Mouse (Mus musculus) Patski (cell line): ENCODE measurements around the gene Gm38392. TPM values are rescaled to one million over a fixed set of nuclear protein-coding genes. Genes with fewer than 3 reads are reported as not detected.

Experiments used
- ATAC-seq: fragments of 100-300 bp; one replicate; pipeline ENCODE4 v1.8.0; 2021
- CTCF ChIA-PET: fragments of 350-600 bp; sonication (Branson Sonifier 250); formaldehyde crosslinking; loops from one replicate; lab custom pipeline; 2022; ENCODE audit warnings: inconsistent platforms; lab: Charles Lee
- POLR2A ChIA-PET: fragments of 350-600 bp; sonication (Branson Sonifier 250); formaldehyde crosslinking; loops from one replicate; lab custom pipeline; 2022; ENCODE audit warnings: antibody characterized with exemption, inconsistent platforms; lab: Charles Lee
- DNase-seq: peaks from one replicate; pipeline ENCODE4 v3.0.0-alpha.2; 2011; ENCODE audit warnings: low read depth, low spot score
- H3K27me3 ChIP-seq: fragments of 371-371 bp; one replicate; pipeline ENCODE4 v1.5.1; 2021
- CTCF ChIP-seq: fragments of 100-300 bp; IDR thresholded peaks from one replicate; pipeline ENCODE4 v1.5.1; 2021
- in situ Hi-C: fragments of 300-500 bp; cut with MboI; formaldehyde crosslinking; loops from 3 replicates; pipeline ENCODE4 v1.11.1; 2018; ENCODE audit warnings: low pct_unique_long_range_greater_than_20kb, mixed read lengths
- polyA plus RNA-seq: library from polyadenylated mRNA; unstranded; gene quantifications from one replicate; pipeline ENCODE4 v1.2.3, GENCODE M21; 2021

Gene Gm38392
- polyA plus RNA-seq, 1 experiment from 2014 or later, result 0.19 TPM

- POLR2A ChIA-PET, result interaction anchor here (1.1 to 1.2 kb wide), 2 partner anchors 47 to 62 kb away, joined by 3 read pairs; no protein-coding TSS in a partner anchor
- peaks cover 20% of the 10 kb centered on the region for H3K27me3 ChIP-seq
- no peak for TF ChIP-seq CTCF
- ATAC-seq (no peak), DNase-seq (no peak)
- in situ Hi-C loops, result no loop called here
- CTCF ChIA-PET, result interaction anchor here (1.2 to 13.3 kb wide), 3 partner anchors 19 to 48 kb away, joined by 3 to 189 read pairs (median 4); no protein-coding TSS in a partner anchor
Observed at GRCm38 (mm10) chr3:88238866-88239391, 48.1 kb downstream of the Gm38392 start.

DNA sequence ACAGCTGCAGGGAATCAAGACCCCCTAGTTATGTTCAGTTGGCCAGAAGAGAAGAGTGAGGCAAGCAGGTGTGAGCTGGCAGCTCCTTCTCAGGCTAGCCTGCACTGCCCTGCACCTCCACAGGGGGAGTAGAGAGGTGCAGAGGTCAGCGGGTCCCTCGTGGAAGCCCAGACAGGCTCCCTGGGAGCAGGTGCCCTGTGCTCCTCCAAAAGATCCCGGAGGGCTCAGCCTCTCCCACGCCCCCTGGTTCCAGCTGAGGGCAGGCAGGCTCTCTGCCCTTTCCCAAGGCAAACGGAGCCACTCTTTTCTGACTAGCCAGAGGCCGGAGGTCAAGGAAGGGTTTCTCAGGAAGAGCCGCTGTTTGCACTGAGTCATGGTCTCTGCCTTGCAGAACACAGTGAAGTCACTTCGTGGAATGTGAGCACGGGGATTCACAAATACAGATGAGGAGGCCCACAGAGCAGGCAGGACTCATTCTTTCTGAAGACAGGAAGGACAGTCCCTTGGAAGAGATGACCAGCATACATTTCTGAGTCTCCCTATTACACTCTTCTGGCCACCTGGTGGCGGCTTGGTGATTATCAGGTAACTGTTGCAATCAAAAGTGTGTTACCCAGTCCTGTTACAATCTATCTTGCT is 49.3 kb downstream of the Gm38392 start:
- ATAC-seq, result no peak
- peaks cover 20% of the 10 kb centered on the region for H3K27me3 ChIP-seq
- CTCF ChIA-PET, result interaction anchor here (0.8 to 13.3 kb wide), 10 partner anchors 9 to 59 kb away, joined by 3 to 189 read pairs (median 3); partner anchors contain the start of genes Cct3 and Tsacc
- in situ Hi-C loops, result no loop called here
- TF ChIP-seq CTCF, result no peak
- no peak for DNase-seq
- POLR2A ChIA-PET, result interaction anchor here (1.1 kb wide), 1 partner anchor 46 kb away, joined by 3 read pairs; no protein-coding TSS in a partner anchor

DNA sequence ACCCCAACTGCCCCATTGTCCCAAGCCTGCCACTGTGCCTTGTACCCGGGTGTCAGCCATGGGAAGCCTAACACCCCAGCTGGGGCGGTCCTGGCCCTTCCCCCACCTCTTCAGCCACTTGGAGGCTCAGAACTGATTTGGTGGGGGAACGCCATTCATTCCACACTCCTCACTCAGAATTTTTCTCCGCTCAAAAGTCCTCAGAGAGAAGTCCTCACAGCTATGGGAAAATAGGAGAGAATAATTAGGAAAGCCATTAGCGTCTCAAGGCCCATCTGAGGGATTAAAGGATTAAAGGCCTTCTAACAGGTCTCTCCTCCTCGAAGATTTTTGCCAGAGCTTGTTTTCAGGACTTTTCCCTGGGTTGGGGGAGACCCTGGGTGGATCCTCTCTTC is 49.9 kb downstream of the Gm38392 start:
- CTCF ChIA-PET, result interaction anchor here (0.8 to 13.3 kb wide), 10 partner anchors 9 to 60 kb away, joined by 3 to 189 read pairs (median 3); partner anchors contain the start of genes Cct3 and Tsacc
- in situ Hi-C loops, result no loop called here
- no peak for ATAC-seq
- POLR2A ChIA-PET, result no interaction called here
- DNase-seq, result no peak
- no peak for TF ChIP-seq CTCF
- H3K27me3 ChIP-seq, result peaks cover 20% of the 10 kb centered on the region

- ChIA-PET POLR2A (no interaction called here), CTCF (interaction anchor here (0.8 to 13.3 kb wide), 5 partner anchors 8 to 45 kb away, joined by 4 to 189 read pairs (median 5); no protein-coding TSS in a partner anchor)
- no peak for ATAC-seq
- DNase-seq, result no peak
- no peak for TF ChIP-seq CTCF
- in situ Hi-C loops, result no loop called here
- peaks cover 6% of the 10 kb centered on the region for H3K27me3 ChIP-seq
Observed at GRCm38 (mm10) chr3:88235616-88236015, 51.4 kb downstream of the Gm38392 start.

- CTCF ChIA-PET, result interaction anchor here (0.8 to 13.3 kb wide), 5 partner anchors 9 to 44 kb away, joined by 4 to 189 read pairs (median 5); no protein-coding TSS in a partner anchor
- peaks cover 3% of the 10 kb centered on the region for H3K27me3 ChIP-seq
- DNase-seq (no peak), ATAC-seq (no peak)
- POLR2A ChIA-PET, result no interaction called here
- TF ChIP-seq CTCF, result no peak
- in situ Hi-C loops, result no loop called here
Observed at GRCm38 (mm10) chr3:88235216-88235615, 51.8 kb downstream of the Gm38392 start.

DNA sequence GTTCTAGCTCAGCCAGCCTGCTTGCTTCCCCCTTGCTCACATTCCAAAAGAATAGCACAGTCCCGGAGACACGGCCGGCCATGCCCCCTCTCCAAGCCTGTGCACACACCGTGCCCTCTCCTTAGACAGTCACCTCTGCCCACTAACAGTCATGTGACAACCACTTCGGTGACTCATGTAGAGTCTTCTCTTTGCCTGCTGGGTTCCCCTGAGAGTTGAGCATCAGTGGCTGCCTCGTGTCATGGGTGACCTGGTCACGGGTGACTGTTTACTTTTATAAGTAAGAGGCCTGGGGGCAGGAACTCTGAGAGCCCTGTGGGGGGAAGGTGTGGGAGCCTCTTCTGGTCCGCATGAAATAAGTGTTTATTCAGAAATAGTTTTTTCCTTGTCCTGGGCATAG is 53.0 kb downstream of the Gm38392 start:
- H3K27me3 ChIP-seq, result peaks cover 8% of the 10 kb centered on the region
- ATAC-seq (peak; percentile 60), DNase-seq (peak; percentile 66)
- in situ Hi-C loops, result no loop called here
- ChIA-PET CTCF (interaction anchor here (1.4 to 13.3 kb wide), 2 partner anchors 10 to 43 kb away, joined by 5 to 189 read pairs; no protein-coding TSS in a partner anchor), POLR2A (interaction anchor here (0.7 kb wide), 1 partner anchor 137 kb away, joined by 5 read pairs; no protein-coding TSS in a partner anchor)
- no peak for TF ChIP-seq CTCF

- in situ Hi-C loops, result no loop called here
- ChIA-PET CTCF (interaction anchor here (1.2 kb wide), 1 partner anchor 12 kb away, joined by 3 read pairs; no protein-coding TSS in a partner anchor), POLR2A (interaction anchor here (0.6 kb wide), 1 partner anchor 142 kb away, joined by 3 read pairs; no protein-coding TSS in a partner anchor)
- DNase-seq, result no peak
- TF ChIP-seq CTCF, result no peak
- ATAC-seq, result no peak
- peaks cover 13% of the 10 kb centered on the region for H3K27me3 ChIP-seq
Observed at GRCm38 (mm10) chr3:88232851-88233649, 54.0 kb downstream of the Gm38392 start.

DNA sequence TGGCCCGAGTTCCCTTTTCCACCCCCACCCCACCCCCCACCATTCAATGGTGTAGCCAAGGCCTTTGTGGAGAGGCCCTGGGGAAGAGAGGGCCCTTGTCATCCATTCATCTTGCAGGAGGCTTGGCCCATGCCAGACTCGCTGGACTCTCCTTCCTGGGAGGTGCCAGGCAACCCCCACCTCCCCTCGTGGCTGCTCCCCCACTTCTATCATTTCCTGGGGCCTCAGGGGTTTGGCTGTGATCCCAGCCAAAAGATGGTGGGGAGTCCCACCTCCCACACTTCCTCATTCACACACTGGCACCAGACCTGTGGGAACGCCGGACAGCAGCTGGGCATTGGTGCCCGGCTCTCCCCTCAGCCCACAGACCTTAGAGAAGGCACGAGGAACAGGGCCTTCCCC is 54.7 kb downstream of the Gm38392 start:
- ChIA-PET POLR2A (interaction anchor here (0.6 kb wide), 1 partner anchor 141 kb away, joined by 3 read pairs; no protein-coding TSS in a partner anchor), CTCF (interaction anchor here (1.2 to 3.0 kb wide), 2 partner anchors 11 to 12 kb away, joined by 3 to 8 read pairs; no protein-coding TSS in a partner anchor)
- TF ChIP-seq CTCF, result no peak
- DNase-seq (no peak), ATAC-seq (no peak)
- in situ Hi-C loops, result no loop called here
- H3K27me3 ChIP-seq, result peaks cover 13% of the 10 kb centered on the region

GRCm38 (mm10) chr3:88231061-88231641 is 55.9 kb downstream of the Gm38392 start:
- DNase-seq (no peak), ATAC-seq (no peak)
- ChIA-PET CTCF (interaction anchor here (1.4 to 3.0 kb wide), 2 partner anchors 12 to 38 kb away, joined by 3 to 8 read pairs; no protein-coding TSS in a partner anchor), POLR2A (no interaction called here)
- no peak for TF ChIP-seq CTCF
- in situ Hi-C loops, result no loop called here
- H3K27me3 ChIP-seq, result peaks cover 19% of the 10 kb centered on the region
